8 mouse cellular contexts compared by ENCODE assay signal in the genomic region with DNA sequence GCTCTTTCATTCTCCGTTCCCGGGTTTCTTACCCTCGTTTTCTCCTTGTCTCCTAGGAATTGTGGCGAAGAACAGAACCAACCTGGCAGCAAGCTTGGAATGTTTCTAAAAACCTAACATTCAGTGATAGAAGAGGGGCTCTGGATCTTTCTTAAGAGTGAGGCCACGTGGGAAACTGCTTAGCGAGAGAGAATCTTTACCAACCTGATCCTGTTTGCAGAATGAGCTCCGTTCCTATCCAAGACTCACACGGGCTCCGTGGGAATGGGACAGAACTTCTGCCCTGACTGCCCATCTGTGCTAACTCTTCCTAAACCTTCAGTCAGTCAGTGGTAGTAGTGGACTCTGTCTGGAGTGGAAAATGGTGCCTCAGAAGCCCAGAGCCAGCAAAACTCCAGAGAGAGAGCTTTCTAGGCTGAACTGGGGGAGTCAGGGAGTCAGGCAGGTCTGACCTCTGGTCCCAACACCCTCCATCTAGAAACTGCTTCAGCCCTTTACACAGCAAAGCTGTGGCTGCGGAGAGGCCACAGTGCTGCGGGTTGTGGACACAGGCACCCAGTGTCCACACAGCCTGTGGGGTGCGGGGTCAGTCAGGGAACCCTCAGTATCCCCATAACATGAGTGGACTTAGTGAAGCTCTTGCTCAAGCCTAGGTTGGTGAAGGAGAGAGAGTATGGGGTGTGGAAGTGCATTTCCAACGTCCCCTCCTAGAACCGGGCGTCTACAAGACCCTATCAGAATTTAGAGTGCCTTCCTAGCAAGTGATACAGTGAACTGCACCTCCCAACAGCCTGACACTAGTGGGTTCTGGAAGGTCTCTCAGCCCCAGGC. TPM values are rescaled to one million over a fixed set of nuclear protein-coding genes. Genes with fewer than 3 reads are reported as not detected.
DNase-seq lines count a peak whose midpoint lies in the region; ATAC-seq and TF ChIP-seq lines count a peak whose summit lies in the region.

No protein-coding gene starts in this region.

- peak; percentile 41 for DNase-seq in cerebellum, adult 11-12 months
- no peak for DNase-seq in cerebellum, postnatal 14 days
- no peak for DNase-seq in neural tube, embryonic 11.5 days (ENCODE audit: low spot score)
- DNase-seq in neural tube, embryonic 10.5 days (ENCODE audit: extremely low spot score, low spot score): no peak
- no peak for DNase-seq in limb, embryonic 11.5 days (ENCODE audit: low spot score)
- DNase-seq in layer of hippocampus, adult 11-12 months (ENCODE audit: low spot score): no peak

- H3K9ac ChIP-seq in neural tube, embryonic 11.5 days (ENCODE audit: low read length): peak overlapping the region; percentile 65
- peak overlapping the region; percentile 64 for H3K9ac ChIP-seq in limb, embryonic 11.5 days (ENCODE audit: low read length)

- TF ChIP-seq POLR2A in small intestine, adult 2 months (IDR thresholded peaks at IDR 0.05; ENCODE audit: low read depth, low read length): no peak

- H3K4me3 ChIP-seq in neural tube, embryonic 11.5 days (ENCODE audit: low read depth, low read length): peak overlapping the region; percentile 43
- H3K4me3 ChIP-seq in limb, embryonic 11.5 days (ENCODE audit: low read depth, low read length): peak overlapping the region; percentile 45
- peak overlapping the region; percentile 69 for H3K4me3 ChIP-seq in small intestine, adult 2 months (ENCODE audit: low read depth, low read length)

- WGBS in neural tube, embryonic 11.5 days: 20% methylated on average over 15 of the region's 15 CpGs
- WGBS in limb, embryonic 11.5 days: 22% methylated on average over 15 of the region's 15 CpGs
- WGBS in small intestine, adult 2 months: 30% methylated on average over 15 of the region's 15 CpGs

- H3K27me3 ChIP-seq in neural tube, embryonic 11.5 days (ENCODE audit: control insufficient read depth, insufficient read depth, low read length): peaks cover 11% of the 10 kb centered on the region; the same call in 1 of the 2 replicates
- no peaks in the 10 kb centered on the region for H3K27me3 ChIP-seq in limb, embryonic 11.5 days (ENCODE audit: control insufficient read depth, insufficient read depth, low read length)
- peaks cover 2% of the 10 kb centered on the region; the same call in 1 of the 2 replicates for H3K27me3 ChIP-seq in small intestine, adult 2 months (ENCODE audit: control insufficient read depth, insufficient read depth, low read length)

- H3K4me2 ChIP-seq in neural tube, embryonic 11.5 days (ENCODE audit: low read depth): peak overlapping the region; percentile 75
- peak overlapping the region; percentile 76 for H3K4me2 ChIP-seq in limb, embryonic 11.5 days (ENCODE audit: low read depth, severe bottlenecking)

- no peaks in the 10 kb centered on the region for H3K36me3 ChIP-seq in neural tube, embryonic 11.5 days (ENCODE audit: control insufficient read depth, insufficient read depth, low read length)
- H3K36me3 ChIP-seq in limb, embryonic 11.5 days (ENCODE audit: control insufficient read depth, insufficient read depth, low read length): no peaks in the 10 kb centered on the region
- no peaks in the 10 kb centered on the region for H3K36me3 ChIP-seq in small intestine, adult 2 months (ENCODE audit: control insufficient read depth, insufficient read depth, low read length)

- H3K9me3 ChIP-seq in neural tube, embryonic 11.5 days (ENCODE audit: control insufficient read depth, low read length): no peaks in the 10 kb centered on the region
- no peaks in the 10 kb centered on the region for H3K9me3 ChIP-seq in limb, embryonic 11.5 days (ENCODE audit: control insufficient read depth, low read length)

- no peak for TF ChIP-seq CTCF in small intestine, adult 2 months (IDR thresholded peaks at IDR 0.05; ENCODE audit: extremely low read depth, insufficient read length, insufficient replicate concordance, low read depth, low read length)

- ATAC-seq in neural tube, embryonic 11.5 days (ENCODE audit: insufficient read depth, low FRiP score, low TSS enrichment): no peak
- no peak for ATAC-seq in limb, embryonic 11.5 days (ENCODE audit: insufficient number of reproducible peaks, low FRiP score, low TSS enrichment, low read depth)
- no peak for ATAC-seq in granulocyte monocyte progenitor cell, adult 5-6 weeks (replicated peaks; ENCODE audit: poor library complexity, severe bottlenecking)

- peak overlapping the region; percentile 80 for H3K27ac ChIP-seq in neural tube, embryonic 11.5 days (ENCODE audit: low read depth, low read length)
- H3K27ac ChIP-seq in limb, embryonic 11.5 days (replicated peaks; ENCODE audit: low read depth, low read length): peak overlapping the region; percentile 74
- H3K27ac ChIP-seq in small intestine, adult 2 months (ENCODE audit: insufficient read depth, low read depth, low read length): no peak overlapping the region

- H3K4me1 ChIP-seq in neural tube, embryonic 11.5 days (ENCODE audit: control insufficient read depth, insufficient read depth, low read length): peaks cover 37% of the 10 kb centered on the region
- H3K4me1 ChIP-seq in limb, embryonic 11.5 days (ENCODE audit: control insufficient read depth, insufficient read depth, low read length): peaks cover 53% of the 10 kb centered on the region
- H3K4me1 ChIP-seq in small intestine, adult 2 months (ENCODE audit: control insufficient read depth, insufficient read depth, insufficient read length, low read length): peaks cover 10% of the 10 kb centered on the region

RNA-seq across cellular contexts. Expression of gene Actg1, which starts 42.6 kb away (rescaled TPM):
- polyA plus RNA-seq in neural tube, embryonic 11.5 days (2014; fragmentation: Nextera tagmentation; extraction: Ambion mirVana): 3,675 and 3,804 TPM in 2 replicates
- 2,996 and 3,123 TPM in 2 replicates for polyA plus RNA-seq in limb, embryonic 11.5 days (2014; fragmentation: Nextera tagmentation; extraction: Ambion mirVana)
- 927 and 1,318 TPM in 2 replicates for polyA plus RNA-seq in small intestine, adult 2 months (2012; rRNA removed)
- total RNA-seq in granulocyte monocyte progenitor cell, adult 5-6 weeks (2014; fragmentation: Nextera tagmentation): 1,412 and 1,653 TPM in 2 replicates
- 733 and 780 TPM in 2 replicates for total RNA-seq in granulocyte monocyte progenitor cell, adult 5-6 weeks (2017)

RNA-seq across cellular contexts. Expression of gene Fscn2, which starts 55.6 kb away (rescaled TPM):
- 0.42 and 0.81 TPM in 2 replicates for polyA plus RNA-seq in neural tube, embryonic 11.5 days (2014; fragmentation: Nextera tagmentation; extraction: Ambion mirVana)
- polyA plus RNA-seq in limb, embryonic 11.5 days (2014; fragmentation: Nextera tagmentation; extraction: Ambion mirVana): 0.21 and 0.47 TPM in 2 replicates
- not detected in 2 replicates for polyA plus RNA-seq in small intestine, adult 2 months (2012; rRNA removed)
- not detected in 2 replicates for total RNA-seq in granulocyte monocyte progenitor cell, adult 5-6 weeks (2014; fragmentation: Nextera tagmentation)
- total RNA-seq in granulocyte monocyte progenitor cell, adult 5-6 weeks (2017): not detected in 2 replicates
